Mouse (Mus musculus) adrenal gland, postnatal 10 days (tissue): ENCODE measurements around the gene Chil5. TPM values are rescaled to one million over a fixed set of nuclear protein-coding genes. Genes with fewer than 3 reads are reported as not detected.
"Not testable (repeated sequence)": the region's sequence is repeated elsewhere in the genome, so short reads cannot be mapped to it uniquely, and the experiment has no call there.

Experiments used
- DNase-seq: peaks from one replicate; pipeline ENCODE4 v3.0.0; 2021; ENCODE audit warnings: mixed read lengths
- long read RNA-seq, 2 experiments: library from polyadenylated mRNA; stranded (forward); transcript quantifications; one replicate each; pipeline ENCODE4 v2.0.0; 2021
- total RNA-seq, 2 experiments: library from RNA; stranded (reverse); gene quantifications; 2 replicates each; pipeline ENCODE4 v1.2.3; 2021

Gene Chil5
- not detected for total RNA-seq
- long read RNA-seq, experiment 1, result 0 reads
- long read RNA-seq, experiment 2, result 0 reads

DNA sequence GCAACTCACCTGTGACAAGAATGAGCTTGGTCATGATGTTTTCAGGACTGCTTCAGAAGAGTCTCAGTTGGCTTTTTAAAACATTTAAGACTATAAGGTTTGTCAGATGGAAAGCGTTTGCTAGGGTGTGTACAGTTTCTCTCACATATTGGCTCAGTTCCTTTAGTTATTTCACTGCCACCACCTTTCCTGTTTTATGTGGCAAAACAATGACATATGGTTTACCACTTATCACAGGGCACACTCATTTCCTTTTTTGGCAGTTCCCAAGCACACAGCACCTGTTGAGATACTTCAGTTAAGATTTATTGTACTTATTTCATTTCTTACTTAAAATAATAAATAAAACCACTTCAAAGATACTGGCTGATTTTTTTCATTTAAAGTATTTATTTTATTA lies at the start of gene Chil5:
Gene Chil5, minus strand, starts transcription at position 34 of the 400 bp plus-strand sequence.
- no peak for DNase-seq

DNA sequence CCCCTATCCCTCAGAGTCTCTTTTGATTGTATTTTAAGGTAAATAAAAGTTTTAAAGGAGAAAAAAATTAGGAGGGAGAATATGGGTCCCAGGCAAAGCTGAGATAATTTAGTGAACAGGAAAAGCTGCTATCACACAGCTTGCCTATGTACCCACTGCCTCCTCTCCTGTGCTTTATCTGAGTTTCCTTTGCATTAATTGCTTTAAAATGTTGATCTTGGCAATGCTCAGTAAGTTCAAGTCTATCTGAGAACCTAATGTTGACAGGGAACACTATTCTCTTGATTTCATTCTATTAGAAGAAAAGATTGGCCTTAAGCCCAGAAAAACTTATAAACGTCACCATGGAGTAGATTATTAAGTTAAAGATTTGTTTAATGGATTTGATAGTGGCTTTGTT lies 42.2 kb upstream of the Chil5 start:
- no peak for DNase-seq

DNA sequence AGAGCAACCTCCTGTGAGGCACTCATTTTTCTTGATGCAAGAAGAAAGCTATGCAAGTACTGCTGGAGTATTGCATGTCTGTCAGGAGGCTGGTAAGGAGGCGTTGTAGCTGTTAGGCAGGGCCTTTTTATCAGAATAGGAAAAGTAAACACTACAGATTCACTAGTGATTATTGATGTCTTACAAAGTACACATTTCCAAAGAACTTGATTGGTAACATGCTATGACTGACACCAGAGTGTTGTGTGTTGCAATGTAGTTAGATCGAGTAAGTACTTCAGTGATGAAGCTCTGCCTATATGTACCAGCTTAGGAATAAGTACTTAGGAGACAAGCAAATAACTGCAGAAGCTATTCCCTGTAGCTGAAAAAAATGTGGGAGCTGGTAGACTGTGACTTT lies 38.4 kb upstream of the Chil5 start:
- no peak for DNase-seq

DNA sequence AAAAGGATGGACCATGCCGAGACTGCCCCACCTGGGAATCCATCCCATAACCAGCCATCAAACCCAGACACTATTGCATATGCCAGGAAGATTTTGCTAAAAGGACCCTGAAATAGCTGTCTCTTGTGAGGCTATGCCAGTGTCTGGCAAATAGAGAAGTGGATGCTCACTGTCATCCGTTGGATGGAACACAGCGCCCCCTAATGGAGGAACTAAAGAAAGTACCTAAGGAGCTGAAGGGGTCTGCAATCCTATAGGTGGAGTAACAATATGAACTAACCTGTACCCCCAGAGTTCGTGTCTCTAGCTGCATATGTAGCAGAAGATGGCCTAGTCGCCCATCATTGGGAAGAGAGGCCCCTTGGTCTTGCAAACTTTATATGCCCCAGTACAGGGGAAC lies 35.1 kb upstream of the Chil5 start:
- not testable (repeated sequence) for DNase-seq

DNA sequence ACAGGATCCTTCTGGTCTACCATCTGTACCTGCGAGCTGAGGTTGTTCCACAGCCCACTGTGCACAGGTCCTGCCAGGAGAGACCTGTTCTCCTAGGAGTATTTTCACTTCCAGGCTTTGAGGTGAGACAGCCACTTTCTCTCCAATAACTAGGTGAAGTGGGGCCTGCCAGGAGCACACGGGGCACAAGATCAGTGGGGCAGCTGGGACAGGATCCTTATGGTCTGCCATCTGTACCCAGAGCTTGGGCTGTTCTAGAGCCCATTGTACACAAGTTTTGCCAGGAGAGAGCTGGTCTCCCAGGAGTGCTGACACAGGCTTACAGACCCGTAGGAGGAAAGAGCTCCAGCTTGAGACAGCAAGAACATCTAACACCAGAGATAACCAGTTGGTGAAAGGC lies 25.4 kb upstream of the Chil5 start:
- no peak for DNase-seq

DNA sequence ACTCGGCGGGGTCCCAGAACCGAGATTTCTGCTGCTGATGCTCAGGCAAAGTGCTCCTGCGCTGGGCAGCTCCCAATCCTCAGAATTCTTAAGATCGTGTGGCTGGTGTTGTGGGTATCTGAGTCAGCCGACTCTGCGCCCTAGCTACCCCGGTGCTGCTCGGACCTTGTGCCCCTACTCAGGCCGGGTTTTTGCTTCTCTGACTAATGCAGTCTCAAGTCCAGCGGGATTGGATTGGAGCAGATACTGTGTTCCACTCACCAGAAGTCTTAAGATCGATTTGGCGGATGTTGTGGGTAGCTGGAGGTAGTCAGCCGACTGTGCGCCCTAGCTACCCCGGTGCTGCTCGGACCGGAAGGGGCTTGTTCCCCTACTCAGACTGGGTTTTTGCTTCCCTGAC lies 19.3 kb upstream of the Chil5 start:
- DNase-seq, result no peak

DNA sequence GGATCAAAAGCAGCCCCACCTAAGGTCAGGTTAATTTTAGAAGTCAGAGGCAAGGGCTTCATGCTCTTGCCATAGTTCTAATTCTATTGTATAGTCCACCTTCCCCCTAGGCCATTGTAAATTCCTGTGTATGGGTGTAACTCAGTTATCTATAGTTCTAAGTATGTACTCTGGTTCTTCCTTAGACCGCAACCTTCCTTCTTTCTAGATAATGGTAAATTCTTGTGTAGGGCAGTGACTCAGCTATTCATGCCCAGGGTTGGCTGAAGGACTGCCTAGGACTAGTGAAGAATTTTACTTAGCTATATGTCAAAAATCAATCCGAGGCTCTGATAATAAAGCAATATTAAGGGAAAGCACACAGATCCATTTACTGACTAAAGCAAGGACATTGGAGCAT lies 7.7 kb upstream of the Chil5 start:
- DNase-seq, result no peak

DNA sequence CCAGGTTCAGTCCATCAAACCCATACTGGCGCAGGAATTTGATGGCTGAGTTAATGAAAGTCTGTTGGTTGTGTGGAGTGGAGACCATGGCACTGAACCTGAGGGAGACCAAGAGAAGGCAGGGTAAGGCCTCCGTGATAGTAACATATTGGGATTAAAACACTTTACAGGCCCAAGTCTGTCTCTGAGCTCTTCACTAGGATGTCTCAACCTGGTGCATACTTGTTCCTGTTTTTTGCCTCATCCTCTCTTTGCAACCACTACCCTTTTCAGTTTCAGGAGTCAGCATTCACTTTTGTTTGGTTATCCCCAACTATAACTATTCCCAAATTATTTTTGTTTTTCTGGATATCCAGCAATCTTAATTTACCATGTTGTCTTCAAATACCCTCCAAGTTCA lies 8.5 kb downstream of the Chil5 start:
- no peak for DNase-seq

DNA sequence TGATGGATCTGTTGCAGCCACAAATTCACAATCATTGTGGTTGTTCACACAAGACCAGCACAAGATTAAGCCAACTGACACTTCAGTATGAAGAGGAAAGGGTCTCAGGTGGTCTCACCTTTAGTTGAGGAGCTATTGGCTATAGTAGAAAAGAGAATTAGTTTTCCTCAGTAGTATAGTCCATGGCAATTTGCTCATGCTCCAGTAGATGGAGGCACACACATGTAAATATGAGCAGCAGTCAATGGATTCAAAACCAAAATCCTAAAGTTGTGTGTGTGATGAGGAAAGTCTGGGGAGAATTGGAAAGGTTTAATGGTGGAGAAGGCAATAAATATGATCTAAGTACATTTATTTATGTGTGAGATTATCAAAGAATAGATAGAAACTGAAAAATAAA lies 10.8 kb downstream of the Chil5 start:
- DNase-seq, result no peak

DNA sequence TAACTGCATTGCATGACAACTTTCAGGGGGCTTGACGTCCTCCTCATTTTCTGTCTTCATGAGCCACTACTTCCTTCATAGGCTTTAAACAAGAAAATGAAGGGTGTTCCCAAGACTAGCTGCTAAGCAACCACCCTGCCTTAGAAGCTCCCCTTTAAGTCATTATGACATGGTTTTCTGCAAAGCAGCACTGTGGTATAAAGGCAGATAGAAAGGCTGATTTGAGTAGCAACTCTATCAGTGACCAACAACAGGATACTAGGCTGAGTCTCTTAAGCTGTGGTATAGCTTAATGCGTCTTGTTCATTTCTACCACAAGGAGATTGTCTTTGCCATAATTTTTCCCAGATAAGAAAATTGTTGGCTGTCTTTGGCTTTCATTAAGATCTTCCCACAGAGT lies 18.1 kb downstream of the Chil5 start, which contains the start of gene Pifo:
Gene Pifo, minus strand, starts transcription at position 101 of the 400 bp plus-strand sequence.
- DNase-seq, result no peak

DNA sequence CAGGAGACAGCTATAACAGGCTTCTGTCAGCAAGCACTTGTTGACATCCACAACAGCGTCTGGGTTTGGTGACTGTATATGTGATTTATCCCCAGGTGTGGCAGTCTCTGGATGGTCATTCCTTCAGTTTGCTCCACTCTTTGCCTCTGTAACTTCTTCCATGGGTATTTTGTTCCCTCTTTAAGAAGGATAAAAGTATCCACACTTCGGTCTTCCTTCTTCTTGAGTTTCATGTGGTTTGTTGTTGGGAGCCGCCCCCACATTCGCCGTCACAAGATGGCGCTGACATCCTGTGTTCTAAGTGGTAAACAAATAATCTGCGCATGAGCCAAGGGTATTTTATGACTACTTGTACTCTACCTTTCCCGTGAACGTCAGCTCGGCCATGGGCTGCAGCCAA lies 29.3 kb downstream of the Chil5 start:
- DNase-seq, result not testable (repeated sequence)

DNA sequence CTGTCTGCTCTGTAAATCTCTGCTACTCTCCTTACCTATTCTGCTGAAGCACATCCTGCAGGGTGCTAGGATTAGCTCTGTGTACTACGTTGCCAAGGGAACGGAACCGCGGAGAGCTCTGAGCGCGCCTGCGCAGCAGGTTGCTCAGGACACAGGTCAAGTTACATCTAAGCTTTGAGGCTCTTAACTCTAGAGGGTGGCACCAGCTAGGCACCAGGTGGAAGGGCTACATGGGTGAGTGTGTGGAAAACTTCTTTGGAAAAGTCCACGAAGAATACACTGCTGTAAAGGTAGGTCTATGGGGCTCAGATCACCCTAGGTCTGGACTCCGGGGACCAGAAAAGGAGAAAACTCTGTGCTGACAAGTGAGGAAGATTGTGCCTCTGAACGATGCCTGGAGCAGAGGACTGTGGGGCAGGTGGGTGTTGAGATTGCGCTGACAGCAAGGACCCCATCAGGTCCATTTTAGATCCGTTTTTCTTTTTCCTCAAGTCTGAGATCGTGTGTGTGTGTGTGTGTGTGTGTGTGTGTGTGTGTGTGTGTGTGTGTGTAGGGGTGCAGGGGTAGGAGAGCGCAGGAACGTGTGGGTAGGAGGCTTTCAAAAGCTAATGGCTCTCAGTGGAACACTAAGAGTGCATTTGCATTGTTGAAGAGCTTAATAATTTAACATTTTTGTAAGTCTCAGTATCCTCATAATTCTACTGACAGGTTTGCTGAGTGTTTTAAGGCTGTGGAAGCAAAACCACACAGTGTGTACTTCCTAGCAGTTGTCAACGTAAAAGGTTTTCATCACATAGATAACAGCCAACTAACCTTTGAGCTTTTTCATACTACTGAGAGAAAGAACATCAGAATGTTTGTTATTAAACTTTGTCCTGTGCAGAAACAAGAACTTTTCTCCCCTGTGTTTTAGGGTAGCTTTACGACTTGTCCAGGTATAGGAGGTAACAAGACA lies 30.9 kb downstream of the Chil5 start:
- DNase-seq, result peak; percentile 5

DNA sequence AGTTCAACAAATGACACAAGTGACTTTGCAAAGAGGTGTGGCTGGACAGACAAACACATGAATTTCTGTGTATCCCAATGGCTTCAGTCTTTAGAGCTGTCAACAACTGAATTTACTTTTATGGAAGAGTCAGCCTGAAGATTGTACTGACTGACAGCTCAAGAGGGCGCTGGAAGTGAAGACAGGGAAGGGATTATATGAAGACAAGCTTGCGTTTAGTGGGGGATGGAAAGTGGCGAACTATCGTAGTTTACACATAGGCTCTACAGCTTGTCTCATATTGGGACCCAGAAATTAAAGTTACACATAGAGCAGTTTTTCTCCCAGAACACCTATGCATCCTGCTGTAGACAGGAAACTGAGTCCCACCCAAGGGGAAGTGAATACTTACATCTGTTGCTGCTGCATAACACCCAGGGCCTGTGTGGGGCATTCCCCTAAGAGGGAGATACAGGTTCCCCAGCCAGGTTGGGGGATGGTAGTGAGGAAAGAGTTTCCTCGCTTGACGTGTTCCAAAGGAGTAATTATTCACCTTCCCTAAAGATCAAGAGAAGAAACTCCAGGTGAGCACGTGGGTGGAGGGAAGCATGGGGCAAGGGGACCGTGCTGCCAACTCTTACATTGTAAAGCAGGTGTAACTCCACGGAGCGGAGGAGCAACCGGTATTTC lies 31.8 kb downstream of the Chil5 start:
- no peak for DNase-seq

DNA sequence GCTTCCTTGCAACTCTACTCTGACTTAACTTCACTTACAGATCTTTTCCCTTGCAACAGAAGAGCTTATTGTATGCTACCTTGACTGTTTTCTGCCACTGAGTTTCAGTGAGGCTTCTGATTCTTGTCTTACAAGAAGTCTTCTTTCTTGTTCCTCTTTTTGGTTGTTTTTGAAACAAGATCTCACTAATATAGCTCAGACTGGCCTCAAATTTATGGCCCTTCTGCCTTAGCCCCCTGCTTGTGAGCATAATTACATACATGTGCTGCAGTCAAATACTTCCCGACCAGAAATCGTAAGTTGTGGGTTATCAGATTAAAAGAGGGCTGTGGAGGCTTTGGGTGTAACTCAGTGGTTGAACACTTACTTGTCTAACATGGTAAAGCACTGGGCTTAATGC lies 37.9 kb downstream of the Chil5 start:
- no peak for DNase-seq

DNA sequence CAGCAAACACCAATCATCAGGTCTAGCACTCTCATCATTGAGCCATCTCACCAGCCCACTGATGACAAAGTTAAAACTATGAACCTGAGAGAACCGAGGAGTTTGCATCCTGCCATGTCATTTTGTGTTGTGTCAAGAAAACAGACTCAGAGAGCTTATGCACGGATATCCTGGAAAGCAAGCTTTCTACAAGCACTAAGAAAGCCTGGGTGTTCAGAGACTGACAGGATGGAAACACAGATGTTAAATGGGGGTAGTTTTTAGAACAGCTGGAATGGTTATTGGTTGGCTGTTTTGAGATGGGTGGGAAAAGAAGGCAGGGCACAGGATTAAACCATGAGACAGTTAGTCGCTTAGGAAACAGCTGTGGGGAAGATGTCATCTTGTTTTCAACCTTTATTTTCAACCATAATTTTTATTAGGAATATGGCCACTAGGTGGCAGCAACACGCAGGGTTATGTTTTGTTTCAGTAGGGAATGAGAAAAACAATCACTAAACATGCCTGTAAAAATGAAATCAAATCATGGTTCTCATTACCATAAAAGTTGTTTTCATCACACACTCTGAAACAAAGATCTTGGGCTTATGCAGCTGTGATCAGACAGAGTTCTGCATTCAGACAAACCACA lies 40.8 kb downstream of the Chil5 start:
- peak; percentile 69 for DNase-seq

DNA sequence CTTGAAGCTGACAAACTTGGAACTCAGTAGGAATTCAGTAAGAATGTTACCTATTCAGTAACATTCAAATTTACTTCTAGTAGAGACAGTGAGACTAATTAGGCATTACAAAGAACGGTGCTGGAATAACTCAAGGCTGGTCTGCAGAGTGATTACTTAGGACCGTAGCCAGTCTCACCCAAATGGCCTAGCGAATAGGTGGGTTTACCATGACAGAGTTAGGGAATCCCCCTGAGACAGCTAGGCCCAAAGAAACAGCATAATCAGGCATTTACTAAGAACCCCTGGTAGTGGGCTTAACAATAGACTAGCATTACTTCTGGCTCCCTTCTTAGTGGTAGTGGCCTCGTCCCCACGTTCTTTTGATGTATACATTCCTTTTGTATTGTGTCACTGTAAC lies 43.0 kb downstream of the Chil5 start:
- DNase-seq, result not testable (repeated sequence)

DNA sequence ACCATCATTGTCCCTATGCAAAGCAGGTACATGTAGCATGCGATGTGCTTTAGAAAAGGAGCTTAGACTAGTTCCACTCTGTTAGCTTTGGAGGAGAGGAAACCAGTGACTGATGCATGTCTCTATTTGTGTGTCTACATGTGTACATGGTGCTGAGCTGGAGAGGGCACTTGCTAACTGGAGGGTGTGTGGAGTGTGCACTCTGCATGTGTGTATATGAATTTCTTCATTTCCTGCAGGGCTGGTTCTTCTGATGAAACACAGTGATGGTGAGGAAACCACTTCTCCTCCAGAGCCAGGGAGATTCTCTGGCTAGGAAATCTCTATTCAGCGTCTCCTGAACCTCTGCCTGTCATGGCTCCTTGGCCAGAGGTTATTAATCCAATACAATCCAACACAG lies 58.4 kb downstream of the Chil5 start:
- DNase-seq, result no peak

DNA sequence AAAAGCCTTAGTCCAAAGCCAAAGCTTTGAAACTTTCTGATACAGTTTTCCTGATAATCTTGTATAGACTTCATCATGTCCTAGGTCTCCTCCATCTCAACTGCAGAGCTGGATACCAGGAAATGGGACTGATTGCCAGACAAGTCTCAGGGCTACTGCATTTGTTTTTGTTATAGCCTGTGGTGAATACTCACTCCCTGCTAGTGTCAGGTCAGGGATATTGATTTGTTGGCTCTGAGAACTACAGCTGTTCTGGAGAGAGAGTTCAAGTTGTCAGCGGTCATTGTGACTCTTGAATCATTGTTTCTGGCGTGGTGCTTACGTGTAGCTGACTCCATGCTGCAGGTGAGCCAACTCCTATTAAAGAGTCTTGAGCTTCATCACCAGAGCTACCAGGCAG lies 59.2 kb downstream of the Chil5 start, which contains the start of gene Ovgp1:
Gene Ovgp1, plus strand, starts transcription at position 301 of the 400 bp plus-strand sequence.
- DNase-seq, result no peak

DNA sequence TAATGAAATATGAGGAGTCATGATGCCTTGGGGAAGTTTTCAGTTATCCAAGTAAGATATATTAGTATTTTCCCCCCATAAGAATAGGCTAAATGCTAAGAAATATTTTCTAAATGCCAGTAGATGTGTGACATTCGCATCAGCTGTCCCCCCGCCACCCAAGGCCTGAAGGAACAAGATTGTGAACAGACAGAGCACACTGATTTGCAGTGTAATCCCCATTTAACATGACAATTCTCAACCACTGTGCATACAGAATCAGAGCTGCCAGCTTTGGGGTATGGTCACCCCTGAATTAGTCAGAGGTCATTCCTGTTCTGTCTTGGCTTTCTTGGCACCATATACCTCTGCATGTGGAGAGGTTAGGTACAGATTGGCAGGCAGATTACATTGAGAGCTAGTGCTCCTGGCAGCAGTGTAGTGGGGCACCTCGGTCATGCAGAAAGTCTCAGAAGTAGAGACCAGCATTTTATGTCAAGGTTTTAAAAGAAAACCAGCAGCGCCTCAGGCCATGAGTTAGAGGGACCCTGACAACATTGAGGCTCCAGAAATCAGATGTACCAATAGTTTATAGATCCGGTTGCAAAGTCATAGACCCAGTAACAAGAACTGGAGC lies 60.7 kb downstream of the Chil5 start:
- DNase-seq, result no peak
